Mouse (Mus musculus): ENCODE measurements around the gene Tspo. TPM values are rescaled to one million over a fixed set of nuclear protein-coding genes. Genes with fewer than 3 reads are reported as not detected.

Gene Tspo
- polyA plus RNA-seq, 1 experiment = 584 TPM

DNA sequence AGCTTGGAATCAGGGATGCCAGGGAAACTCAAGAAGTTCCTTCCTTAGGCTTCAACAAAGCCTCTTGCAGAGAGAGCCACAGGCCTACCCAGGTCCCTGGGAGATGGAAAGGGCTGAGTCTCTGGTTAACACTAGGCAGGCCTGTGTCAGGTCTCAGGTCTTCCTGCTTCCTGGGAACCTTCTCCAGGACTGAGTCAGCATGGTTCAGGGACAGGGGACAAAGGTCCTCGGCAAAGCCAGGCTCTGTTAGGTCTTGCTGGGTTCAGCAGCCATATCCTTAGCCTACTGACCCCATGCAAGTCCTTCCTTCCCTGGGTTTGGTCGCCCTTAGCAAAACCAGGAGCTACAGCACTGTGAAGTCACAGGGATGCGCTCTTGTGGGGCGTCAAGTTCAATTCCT, 27.4 kb downstream of the Tspo start:
- WGBS = 95% methylated on average over 4 of the region's 4 CpGs
- DNase-seq = no peak
- TF ChIP-seq POLR2A (IDR thresholded peaks at IDR 0.05; ENCODE audit: control insufficient read depth, extremely low read depth, insufficient read depth, low read length, poor library complexity) (no peak), CTCF (IDR thresholded peaks at IDR 0.05; ENCODE audit: borderline replicate concordance, control insufficient read depth, extremely low read depth, insufficient read depth, low read length, poor library complexity) (no peak)
- Histone ChIP-seq H3K4me1 (replicated peaks; ENCODE audit: control insufficient read depth, insufficient read depth, low read length) (peaks cover 22% of the 10 kb centered on the region), H3K36me3 (ENCODE audit: control insufficient read depth, insufficient read depth, low read length) (peaks cover 24% of the 10 kb centered on the region), H3K4me3 (ENCODE audit: control insufficient read depth, insufficient read depth, low read length) (no peak overlapping the region), H3K27me3 (ENCODE audit: control insufficient read depth, insufficient read depth, low read length) (no peaks in the 10 kb centered on the region), H3K27ac (ENCODE audit: control insufficient read depth, insufficient read depth, low read length) (no peak overlapping the region)

GRCm38 (mm10) chr15:83591758-83592157, 28.4 kb downstream of the Tspo start:
- WGBS = 90% methylated on average over 6 of the region's 6 CpGs
- no peak for TF ChIP-seq CTCF (IDR thresholded peaks at IDR 0.05; ENCODE audit: borderline replicate concordance, control insufficient read depth, extremely low read depth, insufficient read depth, low read length, poor library complexity)
- no peak for TF ChIP-seq POLR2A (IDR thresholded peaks at IDR 0.05; ENCODE audit: control insufficient read depth, extremely low read depth, insufficient read depth, low read length, poor library complexity)
- Histone ChIP-seq H3K4me1 (replicated peaks; ENCODE audit: control insufficient read depth, insufficient read depth, low read length) (peaks cover 22% of the 10 kb centered on the region), H3K4me3 (ENCODE audit: control insufficient read depth, insufficient read depth, low read length) (no peak overlapping the region), H3K27ac (ENCODE audit: control insufficient read depth, insufficient read depth, low read length) (no peak overlapping the region), H3K27me3 (ENCODE audit: control insufficient read depth, insufficient read depth, low read length) (no peaks in the 10 kb centered on the region), H3K36me3 (ENCODE audit: control insufficient read depth, insufficient read depth, low read length) (peaks cover 15% of the 10 kb centered on the region)
- DNase-seq = no peak

DNA sequence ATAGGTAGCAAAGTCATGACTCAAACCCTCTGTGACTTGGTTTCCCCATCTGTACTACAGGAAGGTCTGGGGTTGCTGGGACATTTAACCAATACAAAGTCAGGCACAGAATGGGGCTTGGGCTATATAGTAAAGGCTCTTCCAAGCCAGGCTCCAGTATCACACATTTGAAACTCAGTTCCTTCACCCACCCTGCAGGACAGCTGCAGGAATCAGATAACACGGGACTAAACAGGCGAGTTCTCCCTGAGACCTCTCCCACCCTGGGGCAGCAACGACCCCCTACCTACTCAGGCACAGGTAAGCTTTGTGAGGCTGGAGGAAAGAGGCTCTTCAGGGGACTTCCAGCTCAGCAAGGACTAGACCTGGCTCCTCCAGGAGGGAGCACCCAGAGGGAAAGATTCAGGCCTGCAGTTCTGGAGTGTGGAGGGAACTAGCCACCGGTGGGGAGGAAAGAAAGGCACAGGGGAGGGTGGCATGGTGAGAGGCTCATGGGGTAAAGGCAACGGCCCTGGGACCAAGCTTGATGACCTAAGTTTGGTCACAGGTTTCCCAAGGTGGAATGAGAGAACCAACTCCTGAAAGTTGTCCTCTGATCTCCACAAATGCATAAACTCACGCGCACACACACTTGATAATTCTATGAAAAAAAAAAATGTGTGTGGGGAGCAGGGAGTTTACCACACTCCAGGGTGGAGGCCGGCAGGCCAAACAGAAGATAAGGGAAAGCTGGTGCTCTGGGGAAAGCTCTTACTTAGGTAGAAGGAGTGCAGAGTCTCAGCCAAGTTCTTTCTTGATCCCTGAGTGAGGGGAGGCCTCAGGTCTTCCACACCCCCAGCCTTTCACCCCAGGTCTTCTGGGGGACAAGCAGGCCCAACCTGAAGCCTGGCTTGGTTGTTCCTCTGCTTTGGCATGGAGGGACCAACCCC, 29.1 kb downstream of the Tspo start:
- no peak overlapping the region for H3K27ac ChIP-seq (ENCODE audit: control insufficient read depth, insufficient read depth, low read length)
- WGBS = 87% methylated on average over 8 of the region's 8 CpGs
- TF ChIP-seq CTCF (IDR thresholded peaks at IDR 0.05; ENCODE audit: borderline replicate concordance, control insufficient read depth, extremely low read depth, insufficient read depth, low read length, poor library complexity) (no peak), POLR2A (IDR thresholded peaks at IDR 0.05; ENCODE audit: control insufficient read depth, extremely low read depth, insufficient read depth, low read length, poor library complexity) (no peak)
- peaks cover 22% of the 10 kb centered on the region for H3K4me1 ChIP-seq (replicated peaks; ENCODE audit: control insufficient read depth, insufficient read depth, low read length)
- H3K36me3 ChIP-seq (ENCODE audit: control insufficient read depth, insufficient read depth, low read length) = peaks cover 7% of the 10 kb centered on the region
- DNase-seq = no peak
- H3K27me3 ChIP-seq (ENCODE audit: control insufficient read depth, insufficient read depth, low read length) = no peaks in the 10 kb centered on the region
- no peak overlapping the region for H3K4me3 ChIP-seq (ENCODE audit: control insufficient read depth, insufficient read depth, low read length)

DNA sequence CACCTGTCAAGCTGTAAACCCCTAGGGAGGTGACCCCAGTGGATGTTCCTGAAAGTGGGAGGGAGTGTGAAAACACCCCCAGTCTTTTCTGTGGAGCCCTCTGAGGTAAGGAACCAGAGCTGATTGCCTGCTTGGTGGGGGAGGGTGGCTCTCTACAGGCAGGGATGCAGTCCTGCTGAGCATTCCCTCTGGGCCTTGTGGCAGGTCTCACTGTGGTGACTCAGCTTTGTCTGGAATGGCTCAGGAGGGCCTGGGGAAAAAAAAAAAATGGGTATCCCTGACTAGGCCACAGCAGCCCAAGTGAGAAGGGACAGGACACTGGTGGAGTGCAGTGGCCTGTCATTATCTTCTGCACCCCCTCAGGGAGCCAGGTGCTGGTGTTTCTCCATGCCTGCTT, 29.8 kb downstream of the Tspo start:
- Histone ChIP-seq H3K4me3 (ENCODE audit: control insufficient read depth, insufficient read depth, low read length) (no peak overlapping the region), H3K36me3 (ENCODE audit: control insufficient read depth, insufficient read depth, low read length) (peaks cover 4% of the 10 kb centered on the region; the same call in 1 of the 2 replicates), H3K27ac (ENCODE audit: control insufficient read depth, insufficient read depth, low read length) (no peak overlapping the region), H3K27me3 (ENCODE audit: control insufficient read depth, insufficient read depth, low read length) (no peaks in the 10 kb centered on the region), H3K4me1 (replicated peaks; ENCODE audit: control insufficient read depth, insufficient read depth, low read length) (peaks cover 22% of the 10 kb centered on the region)
- TF ChIP-seq POLR2A (IDR thresholded peaks at IDR 0.05; ENCODE audit: control insufficient read depth, extremely low read depth, insufficient read depth, low read length, poor library complexity) = no peak
- TF ChIP-seq CTCF (IDR thresholded peaks at IDR 0.05; ENCODE audit: borderline replicate concordance, control insufficient read depth, extremely low read depth, insufficient read depth, low read length, poor library complexity) = no peak
- no peak for DNase-seq

GRCm38 (mm10) chr15:83593702-83594512, 30.5 kb downstream of the Tspo start:
- TF ChIP-seq POLR2A (IDR thresholded peaks at IDR 0.05; ENCODE audit: control insufficient read depth, extremely low read depth, insufficient read depth, low read length, poor library complexity) = no peak
- TF ChIP-seq CTCF (IDR thresholded peaks at IDR 0.05; ENCODE audit: borderline replicate concordance, control insufficient read depth, extremely low read depth, insufficient read depth, low read length, poor library complexity) = no peak
- WGBS = 35% methylated on average over 19 of the region's 19 CpGs
- DNase-seq = no peak
- H3K27me3 ChIP-seq (ENCODE audit: control insufficient read depth, insufficient read depth, low read length) = no peaks in the 10 kb centered on the region
- H3K36me3 ChIP-seq (ENCODE audit: control insufficient read depth, insufficient read depth, low read length) = no peaks in the 10 kb centered on the region
- peak overlapping the region; percentile 12; the same call in 1 of the 2 replicates for H3K27ac ChIP-seq (ENCODE audit: control insufficient read depth, insufficient read depth, low read length)
- H3K4me1 ChIP-seq (replicated peaks; ENCODE audit: control insufficient read depth, insufficient read depth, low read length) = peaks cover 22% of the 10 kb centered on the region
- peak overlapping the region; percentile 84 for H3K4me3 ChIP-seq (ENCODE audit: control insufficient read depth, insufficient read depth, low read length)
